Mouse (Mus musculus) heart, postnatal 0 days (tissue): Measurements from ENCODE around the gene Stx17. TPM values are rescaled to one million over a fixed set of nuclear protein-coding genes. Genes with fewer than 3 reads are reported as not detected.

Experiments
- ATAC-seq: fragments of 200-750 bp; cut with Nextera tagmentation; 2 replicates; pipeline ENCODE4 v1.8.0; 2017; ENCODE audit warnings: low read depth, moderate number of reproducible peaks, moderate library complexity; ENCODE audit not compliant: insufficient read depth
- DNase-seq: peaks from one replicate; pipeline ENCODE4 v3.0.0-alpha.2; 2016; ENCODE audit warnings: low spot score
- H3K27ac ChIP-seq: fragments of 300-500 bp; sonication (generic); 2 replicates; pipeline ENCODE4 v1.5.1; 2014; ENCODE audit warnings: low read depth, mild to moderate bottlenecking
- H3K27me3 ChIP-seq: fragments of 300-500 bp; sonication (generic); 2 replicates; pipeline ENCODE4 v1.6.1; 2014; ENCODE audit warnings: low read length, mixed read lengths; ENCODE audit not compliant: control insufficient read depth, insufficient read depth
- H3K36me3 ChIP-seq: fragments of 300-500 bp; sonication (generic); replicated peaks from 2 replicates; pipeline ENCODE4 v1.6.1; 2014; ENCODE audit warnings: low read length, mixed read lengths; ENCODE audit not compliant: control insufficient read depth, insufficient read depth
- H3K4me1 ChIP-seq: fragments of 300-500 bp; sonication (generic); 2 replicates; pipeline ENCODE4 v1.6.1; 2014; ENCODE audit warnings: antibody characterized with exemption; ENCODE audit not compliant: control insufficient read depth, insufficient read depth
- H3K4me2 ChIP-seq: fragments of 300-500 bp; sonication (generic); 2 replicates; pipeline ENCODE4 v1.6.1; 2014; ENCODE audit warnings: low read depth, mild to moderate bottlenecking, low read length, moderate library complexity
- H3K4me3 ChIP-seq: fragments of 300-500 bp; sonication (generic); 2 replicates; pipeline ENCODE4 v1.5.1; 2014; ENCODE audit warnings: low read depth, low read length
- H3K9ac ChIP-seq: fragments of 300-500 bp; sonication (generic); replicated peaks from 2 replicates; pipeline ENCODE4 v1.6.1; 2014; ENCODE audit warnings: low read depth, low read length, mixed read lengths
- H3K9me3 ChIP-seq: fragments of 300-500 bp; sonication (generic); replicated peaks from 2 replicates; pipeline ENCODE4 v1.6.1; 2016; ENCODE audit warnings: low read length; ENCODE audit not compliant: control insufficient read depth
- CTCF ChIP-seq: IDR thresholded peaks from 2 replicates; pipeline ENCODE4 v1.5.1; 2016; ENCODE audit warnings: antibody characterized with exemption, control low read depth, low read depth
- EP300 ChIP-seq: IDR thresholded peaks from 2 replicates; pipeline ENCODE4 v1.6.1; 2016; ENCODE audit warnings: antibody characterized with exemption, low read depth
- WGBS: fragments of 180-500 bp; shearing (Covaris S2); extraction: QIAGEN DNeasy Blood & Tissue Kit; methylation state at CpG from one replicate; pipeline ENCODE4 v1.1.7; 2014; 5-methylcytosine and 5-hydroxymethylcytosine counted together
- polyA plus RNA-seq: library from polyadenylated mRNA; unstranded; fragments of >200 nt; fragmentation: Nextera tagmentation; extraction: Ambion mirVana; gene quantifications from 2 replicates; pipeline ENCODE4 v1.2.1, GENCODE M21; 2015
- total RNA-seq: library from RNA; depleted of rRNA; stranded (reverse); fragments of >200 nt; gene quantifications from 2 replicates; pipeline ENCODE4 v1.2.3, GENCODE M21; 2014; ENCODE audit warnings: low replicate concordance

Stx17 gene
- total and polyA plus RNA-seq, 2 experiments from 2014 or later: 8.3 to 22.9 TPM

- TF ChIP-seq CTCF (no peak), EP300 (no peak)
- H3K27me3 ChIP-seq: no peaks in the 10 kb centered on the region
- no peaks in the 10 kb centered on the region for H3K9me3 ChIP-seq
- no peak overlapping the region for H3K27ac ChIP-seq
- DNase-seq (no peak), ATAC-seq (no peak)
- H3K4me3 ChIP-seq: no peak overlapping the region
- no peaks in the 10 kb centered on the region for H3K36me3 ChIP-seq
- no peak overlapping the region for H3K4me2 ChIP-seq
- H3K9ac ChIP-seq: no peak overlapping the region
- WGBS: 63% methylated on average over 6 of the region's 6 CpGs
- no peaks in the 10 kb centered on the region for H3K4me1 ChIP-seq
These were observed 38.1 kb upstream of the Stx17 start for GRCm38 (mm10) chr4:48086609-48087008.

- no peak overlapping the region for H3K4me3 ChIP-seq
- ATAC-seq (no peak), DNase-seq (no peak)
- no peaks in the 10 kb centered on the region for H3K9me3 ChIP-seq
- no peak overlapping the region for H3K9ac ChIP-seq
- H3K36me3 ChIP-seq: no peaks in the 10 kb centered on the region
- no peak overlapping the region for H3K27ac ChIP-seq
- TF ChIP-seq EP300 (no peak), CTCF (no peak)
- H3K27me3 ChIP-seq: no peaks in the 10 kb centered on the region
- whole genome bisulfite sequencing: 77% methylated on average over 6 of the region's 6 CpGs
- no peaks in the 10 kb centered on the region for H3K4me1 ChIP-seq
- no peak overlapping the region for H3K4me2 ChIP-seq
These were observed 37.2 kb upstream of the Stx17 start for GRCm38 (mm10) chr4:48087497-48087896.

- ATAC-seq: no peak
- H3K4me3 ChIP-seq: no peak overlapping the region
- WGBS: 68% methylated on average over 3 of the region's 3 CpGs
These were observed 31.5 kb upstream of the Stx17 start for GRCm38 (mm10) chr4:48093221-48093620.

GRCm38 (mm10) chr4:48100217-48100616 is 24.5 kb upstream of the Stx17 start:
- Histone ChIP-seq H3K9ac (no peak overlapping the region), H3K4me2 (no peak overlapping the region), H3K9me3 (no peaks in the 10 kb centered on the region), H3K4me1 (no peaks in the 10 kb centered on the region), H3K27me3 (no peaks in the 10 kb centered on the region), H3K36me3 (no peaks in the 10 kb centered on the region), H3K27ac (no peak overlapping the region), H3K4me3 (no peak overlapping the region)
- DNase-seq: no peak
- TF ChIP-seq CTCF: no peak
- no peak for ATAC-seq
- WGBS: 75% methylated on average over 8 of the region's 8 CpGs

More at GRCm38 (mm10) chr4:48093221-48093620, 31.5 kb upstream of the Stx17 start:
- H3K27me3 ChIP-seq: no peaks in the 10 kb centered on the region
- no peaks in the 10 kb centered on the region for H3K9me3 ChIP-seq
- H3K4me2 ChIP-seq: no peak overlapping the region
- DNase-seq: no peak
- TF ChIP-seq CTCF (no peak), EP300 (no peak)
- no peaks in the 10 kb centered on the region for H3K4me1 ChIP-seq
- no peaks in the 10 kb centered on the region for H3K36me3 ChIP-seq
- H3K9ac ChIP-seq: no peak overlapping the region
- no peak overlapping the region for H3K27ac ChIP-seq

- H3K27me3 ChIP-seq: no peaks in the 10 kb centered on the region
- no peak overlapping the region for H3K9ac ChIP-seq
- H3K36me3 ChIP-seq: no peaks in the 10 kb centered on the region
- no peak for ATAC-seq
- no peaks in the 10 kb centered on the region for H3K9me3 ChIP-seq
- no peak overlapping the region for H3K4me2 ChIP-seq
- TF ChIP-seq CTCF: no peak
- no peak for TF ChIP-seq EP300
- WGBS: 69% methylated on average over 2 of the region's 2 CpGs
- no peak overlapping the region for H3K4me3 ChIP-seq
- no peak overlapping the region for H3K27ac ChIP-seq
- H3K4me1 ChIP-seq: no peaks in the 10 kb centered on the region
- no peak for DNase-seq
These were observed 22.7 kb upstream of the Stx17 start for GRCm38 (mm10) chr4:48101981-48102380.

- Histone ChIP-seq H3K4me2 (no peak overlapping the region), H3K27ac (no peak overlapping the region), H3K36me3 (no peaks in the 10 kb centered on the region), H3K4me3 (no peak overlapping the region), H3K27me3 (no peaks in the 10 kb centered on the region), H3K4me1 (no peaks in the 10 kb centered on the region), H3K9ac (no peak overlapping the region), H3K9me3 (no peaks in the 10 kb centered on the region)
- DNase-seq (no peak), ATAC-seq (no peak)
- 59% methylated on average over 5 of the region's 5 CpGs for WGBS
- TF ChIP-seq CTCF: no peak
- no peak for TF ChIP-seq EP300
These were observed 19.3 kb upstream of the Stx17 start for GRCm38 (mm10) chr4:48105387-48105786.
